In the genomic region with DNA sequence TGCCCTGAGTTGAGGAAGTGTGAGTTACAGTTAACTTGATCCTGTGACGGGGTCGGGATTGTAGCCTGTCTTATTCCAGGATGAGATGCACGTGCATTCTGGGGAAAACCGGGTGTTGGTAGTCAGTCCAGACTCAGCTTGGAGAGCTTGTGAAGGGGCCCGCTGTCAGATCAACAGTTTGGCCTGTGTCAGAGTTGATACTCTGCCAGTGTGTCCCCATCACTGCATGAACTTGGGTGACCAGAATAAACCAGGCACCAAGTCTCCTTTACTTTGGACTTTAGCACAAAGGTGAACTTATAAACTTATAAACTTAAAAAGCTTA, we compare ENCODE assay signal across 8 mouse cellular contexts. TPM values are rescaled to one million over a fixed set of nuclear protein-coding genes. Genes with fewer than 3 reads are reported as not detected.
A peak's percentile ranks its signal among the peaks of the same experiment; 100 is the strongest.
DNase-seq lines count a peak whose midpoint lies in the region; ATAC-seq and TF ChIP-seq lines count a peak whose summit lies in the region.

No protein-coding gene starts in this region.

- peaks cover 14% of the 10 kb centered on the region; the same call in 1 of the 2 replicates for H3K36me3 ChIP-seq in lung, embryonic 15.5 days
- H3K36me3 ChIP-seq in limb, embryonic 10.5 days: peaks cover 54% of the 10 kb centered on the region
- peaks cover 14% of the 10 kb centered on the region for H3K36me3 ChIP-seq in small intestine, adult 2 months (ENCODE audit: control insufficient read depth, insufficient read depth, low read length)

- no peaks in the 10 kb centered on the region for H3K27me3 ChIP-seq in lung, embryonic 15.5 days
- no peaks in the 10 kb centered on the region for H3K27me3 ChIP-seq in limb, embryonic 10.5 days (ENCODE audit: low read depth, poor library complexity, severe bottlenecking)
- H3K27me3 ChIP-seq in small intestine, adult 2 months (ENCODE audit: control insufficient read depth, insufficient read depth, low read length): no peaks in the 10 kb centered on the region

- ATAC-seq in lung, embryonic 15.5 days (ENCODE audit: borderline replicate concordance, extremely low read depth, low FRiP score, low TSS enrichment): no peak

- WGBS in lung, embryonic 15.5 days: 2% methylated on average over 5 of the region's 5 CpGs
- WGBS in limb, embryonic 10.5 days: 8% methylated on average over 5 of the region's 5 CpGs
- WGBS in small intestine, adult 2 months: 1% methylated on average over 5 of the region's 5 CpGs

- H3K4me3 ChIP-seq in lung, embryonic 15.5 days: peak overlapping the region; percentile 96
- peak overlapping the region; percentile 88 for H3K4me3 ChIP-seq in embryonic fibroblast, embryonic 13.5 days (ENCODE audit: insufficient read depth, low read length)
- peak overlapping the region; percentile 81 for H3K4me3 ChIP-seq in limb, embryonic 10.5 days
- H3K4me3 ChIP-seq in small intestine, adult 2 months (ENCODE audit: low read depth, low read length): peak overlapping the region; percentile 97

- DNase-seq in lung, postnatal 4 days: no peak
- no peak for DNase-seq in limb, embryonic 10.5 days (ENCODE audit: low spot score)
- DNase-seq in adrenal gland, postnatal 25 days: no peak
- DNase-seq in left cerebral cortex, adult 9 months (ENCODE audit: low spot score in 2 of 2): no peak
- no peak for DNase-seq in spleen, adult 12 weeks (ENCODE audit: low spot score)

- peaks cover 34% of the 10 kb centered on the region for H3K4me1 ChIP-seq in lung, embryonic 15.5 days
- H3K4me1 ChIP-seq in embryonic fibroblast, embryonic 13.5 days (ENCODE audit: control insufficient read depth, insufficient read depth, low read length): 0 out of 2 replicates have a peak, but pooled peaks cover 7% of the 10 kb centered on the region
- peaks cover 33% of the 10 kb centered on the region for H3K4me1 ChIP-seq in limb, embryonic 10.5 days
- peaks cover 27% of the 10 kb centered on the region for H3K4me1 ChIP-seq in small intestine, adult 2 months (ENCODE audit: control insufficient read depth, insufficient read depth, insufficient read length, low read length)

- peak overlapping the region; percentile 92 for H3K4me2 ChIP-seq in lung, embryonic 15.5 days

- TF ChIP-seq CTCF in embryonic fibroblast, embryonic 13.5 days (IDR thresholded peaks at IDR 0.05; ENCODE audit: borderline replicate concordance, insufficient read depth, low read length): no peak
- TF ChIP-seq CTCF in small intestine, adult 2 months (IDR thresholded peaks at IDR 0.05; ENCODE audit: extremely low read depth, insufficient read length, insufficient replicate concordance, low read depth, low read length): no peak

- H3K9me3 ChIP-seq in lung, embryonic 15.5 days: no peaks in the 10 kb centered on the region
- no peaks in the 10 kb centered on the region for H3K9me3 ChIP-seq in limb, embryonic 10.5 days (replicated peaks)

- peak; percentile 17; the same call in 1 of the 2 replicates for TF ChIP-seq POLR2A in embryonic fibroblast, embryonic 13.5 days (IDR thresholded peaks at IDR 0.05; ENCODE audit: low read depth, low read length)
- TF ChIP-seq POLR2A in small intestine, adult 2 months (IDR thresholded peaks at IDR 0.05; ENCODE audit: low read depth, low read length): no peak

- H3K27ac ChIP-seq in lung, embryonic 15.5 days: no peak overlapping the region; the same call in 1 of the 2 replicates
- peak overlapping the region; percentile 95 for H3K27ac ChIP-seq in embryonic fibroblast, embryonic 13.5 days (ENCODE audit: insufficient read depth, low read length)
- H3K27ac ChIP-seq in limb, embryonic 10.5 days: peak overlapping the region; percentile 88
- H3K27ac ChIP-seq in small intestine, adult 2 months (ENCODE audit: insufficient read depth, low read depth, low read length): peak overlapping the region; percentile 86

- H3K9ac ChIP-seq in lung, embryonic 15.5 days: peak overlapping the region; percentile 93

RNA-seq across cellular contexts. Expression of a gene that starts 0.8 kb away (rescaled TPM):
- polyA plus RNA-seq in lung, embryonic 15.5 days (2015; fragmentation: Nextera tagmentation; extraction: Ambion mirVana): 19.9 and 22.9 TPM in 2 replicates
- 17.5 and 20.1 TPM in 2 replicates for polyA plus RNA-seq in embryonic fibroblast, embryonic 13.5 days (2011; ENCODE audit: insufficient read length, low read depth, missing spikeins)
- polyA plus RNA-seq in limb, embryonic 10.5 days (2016; fragmentation: Nextera tagmentation; extraction: Ambion mirVana): 17.8 and 20.7 TPM in 2 replicates
- polyA plus RNA-seq in small intestine, adult 2 months (2012; rRNA removed): 15.4 and 22.6 TPM in 2 replicates
- total RNA-seq in adrenal gland, postnatal 25 days (2021): 30.0 and 30.1 TPM in 2 replicates

RNA-seq across cellular contexts. Expression of a gene that starts 24.2 kb away (rescaled TPM):
- polyA plus RNA-seq in lung, embryonic 15.5 days (2015; fragmentation: Nextera tagmentation; extraction: Ambion mirVana): 22.2 and 23.7 TPM in 2 replicates
- 9.7 and 12.5 TPM in 2 replicates for polyA plus RNA-seq in embryonic fibroblast, embryonic 13.5 days (2011; ENCODE audit: insufficient read length, low read depth, missing spikeins)
- 8.4 and 11.3 TPM in 2 replicates for polyA plus RNA-seq in limb, embryonic 10.5 days (2016; fragmentation: Nextera tagmentation; extraction: Ambion mirVana)
- 5.2 and 12.1 TPM in 2 replicates for polyA plus RNA-seq in small intestine, adult 2 months (2012; rRNA removed)
- total RNA-seq in adrenal gland, postnatal 25 days (2021): 21.2 and 25.6 TPM in 2 replicates

RNA-seq across cellular contexts. Expression of a gene that starts 24.2 kb away (rescaled TPM):
- polyA plus RNA-seq in lung, embryonic 15.5 days (2015; fragmentation: Nextera tagmentation; extraction: Ambion mirVana): 0.31 and 0.39 TPM in 2 replicates
- not detected in 2 replicates for polyA plus RNA-seq in embryonic fibroblast, embryonic 13.5 days (2011; ENCODE audit: insufficient read length, low read depth, missing spikeins)
- 0.31 and 0.35 TPM in 2 replicates for polyA plus RNA-seq in limb, embryonic 10.5 days (2016; fragmentation: Nextera tagmentation; extraction: Ambion mirVana)
- 0.08 TPM in 1 of 2 replicates, not detected in the other for polyA plus RNA-seq in small intestine, adult 2 months (2012; rRNA removed)
- 0.21 TPM in 1 of 2 replicates, not detected in the other for total RNA-seq in adrenal gland, postnatal 25 days (2021)

RNA-seq across cellular contexts. Expression of a gene that starts 29.9 kb away (rescaled TPM):
- polyA plus RNA-seq in lung, embryonic 15.5 days (2015; fragmentation: Nextera tagmentation; extraction: Ambion mirVana): 19.3 and 21.5 TPM in 2 replicates
- not detected in 2 replicates for polyA plus RNA-seq in embryonic fibroblast, embryonic 13.5 days (2011; ENCODE audit: insufficient read length, low read depth, missing spikeins)
- polyA plus RNA-seq in limb, embryonic 10.5 days (2016; fragmentation: Nextera tagmentation; extraction: Ambion mirVana): 3.2 and 4.5 TPM in 2 replicates
- polyA plus RNA-seq in small intestine, adult 2 months (2012; rRNA removed): 1.7 and 3.8 TPM in 2 replicates
- total RNA-seq in adrenal gland, postnatal 25 days (2021): 8.5 and 9.6 TPM in 2 replicates

RNA-seq across cellular contexts. Expression of a gene that starts 40.0 kb away (rescaled TPM):
- polyA plus RNA-seq in lung, embryonic 15.5 days (2015; fragmentation: Nextera tagmentation; extraction: Ambion mirVana): 241 and 245 TPM in 2 replicates
- 91.5 and 99.2 TPM in 2 replicates for polyA plus RNA-seq in embryonic fibroblast, embryonic 13.5 days (2011; ENCODE audit: insufficient read length, low read depth, missing spikeins)
- polyA plus RNA-seq in limb, embryonic 10.5 days (2016; fragmentation: Nextera tagmentation; extraction: Ambion mirVana): 222 and 238 TPM in 2 replicates
- 87.9 and 160 TPM in 2 replicates for polyA plus RNA-seq in small intestine, adult 2 months (2012; rRNA removed)
- 154 and 161 TPM in 2 replicates for total RNA-seq in adrenal gland, postnatal 25 days (2021)
